Mouse (Mus musculus): ENCODE data around the gene Bmx. TPM values are rescaled to one million over a fixed set of nuclear protein-coding genes. Genes with fewer than 3 reads are reported as not detected.

Bmx gene
- under 1 TPM; 0.49 to 0.94 TPM for total RNA-seq (2021)

DNA sequence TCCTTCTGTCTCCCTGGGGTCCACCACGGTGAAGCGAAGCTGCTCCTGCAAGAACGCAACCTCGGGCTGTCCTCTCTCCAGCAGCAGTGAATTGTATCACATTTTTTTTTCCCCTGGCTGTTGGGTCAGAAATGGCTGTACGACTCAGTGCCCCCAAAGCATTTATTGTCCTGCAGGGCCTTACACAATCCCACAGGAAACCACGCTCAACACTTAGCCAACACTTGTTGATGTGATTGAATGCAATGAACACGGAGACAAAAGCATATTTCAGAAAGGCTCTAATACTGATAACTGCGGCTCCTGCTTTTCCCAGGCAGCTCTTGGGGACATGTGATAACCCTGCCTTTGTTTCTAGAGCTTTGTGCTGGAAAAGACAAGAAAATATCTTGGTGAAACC, at the start of gene Bmx:
TSS of gene Bmx (minus strand) at position 137 of the 400 bp plus-strand sequence.
- DNase-seq (ENCODE audit: extremely low spot score in 1 of 2, low spot score in 2 of 2) = no peak
- intact Hi-C loops (cut with DNase I) = no loop called here

DNA sequence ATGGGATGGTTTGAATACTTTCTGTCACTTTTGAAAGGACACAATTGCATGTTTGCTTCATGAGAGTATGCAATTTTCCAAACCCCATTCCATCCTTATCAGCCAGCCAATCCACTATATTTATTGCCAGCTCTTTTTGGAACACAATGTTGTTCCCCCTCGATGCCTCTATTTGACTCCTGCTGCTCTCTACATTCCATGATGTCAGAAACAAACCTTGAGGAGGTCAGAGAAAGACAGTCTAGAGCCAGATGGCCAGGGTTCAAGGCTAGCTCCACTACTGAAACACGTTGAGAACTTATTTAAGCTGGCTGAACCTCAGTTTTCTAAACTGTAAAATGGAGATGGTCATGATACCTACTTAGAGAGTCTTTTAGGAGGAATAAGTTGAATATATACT, 48.3 kb upstream of the Bmx start:
- no peak for DNase-seq (ENCODE audit: extremely low spot score in 1 of 2, low spot score in 2 of 2)
- intact Hi-C loops (cut with DNase I) = no loop called here

DNA sequence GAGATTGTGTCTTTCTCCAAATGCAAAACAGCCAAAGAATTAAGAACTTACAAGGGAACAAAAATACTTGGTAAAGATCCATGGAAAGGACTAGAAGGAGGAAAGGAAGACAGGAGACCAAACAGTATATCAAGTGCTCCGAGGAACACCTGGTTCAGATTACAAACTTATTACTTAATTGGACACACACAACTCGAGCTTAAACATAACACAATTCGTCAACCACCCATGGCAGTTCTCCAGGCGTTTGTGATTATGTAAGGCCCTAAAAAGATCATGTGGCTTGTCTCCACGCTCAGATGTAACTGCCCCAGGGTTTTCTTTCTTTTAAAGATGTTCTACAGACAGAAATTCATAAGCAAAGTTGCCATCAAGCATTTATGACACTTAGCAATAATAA, 33.2 kb upstream of the Bmx start:
- intact Hi-C loops (cut with DNase I) = no loop called here
- DNase-seq (ENCODE audit: extremely low spot score in 1 of 2, low spot score in 2 of 2) = no peak

DNA sequence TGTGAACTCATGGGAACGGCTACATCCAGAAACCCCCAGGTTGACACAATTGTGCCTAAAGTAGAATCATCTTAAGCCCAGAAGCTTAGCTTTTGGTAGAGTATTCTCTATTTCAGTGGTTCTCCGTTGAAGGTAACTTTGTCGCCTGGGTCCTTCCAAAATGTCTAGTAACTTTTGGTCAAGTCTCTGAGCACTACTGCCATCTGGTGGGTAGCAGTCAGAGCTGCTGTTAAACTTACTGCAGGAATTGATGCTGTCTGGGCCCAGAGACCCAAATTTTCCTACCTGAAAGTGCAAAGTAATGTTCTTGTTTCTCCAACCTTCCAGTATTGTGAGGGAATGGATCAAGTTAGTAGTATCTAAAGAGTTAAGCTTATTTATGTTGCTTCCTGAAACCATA, 29.1 kb upstream of the Bmx start:
- intact Hi-C loops (cut with DNase I) = loop anchor here (5.0 kb wide), 1 partner anchor 105 kb away; no protein-coding TSS in a partner anchor
- DNase-seq (ENCODE audit: extremely low spot score in 1 of 2, low spot score in 2 of 2) = peak in 1 of 2 experiments; percentile 20

DNA sequence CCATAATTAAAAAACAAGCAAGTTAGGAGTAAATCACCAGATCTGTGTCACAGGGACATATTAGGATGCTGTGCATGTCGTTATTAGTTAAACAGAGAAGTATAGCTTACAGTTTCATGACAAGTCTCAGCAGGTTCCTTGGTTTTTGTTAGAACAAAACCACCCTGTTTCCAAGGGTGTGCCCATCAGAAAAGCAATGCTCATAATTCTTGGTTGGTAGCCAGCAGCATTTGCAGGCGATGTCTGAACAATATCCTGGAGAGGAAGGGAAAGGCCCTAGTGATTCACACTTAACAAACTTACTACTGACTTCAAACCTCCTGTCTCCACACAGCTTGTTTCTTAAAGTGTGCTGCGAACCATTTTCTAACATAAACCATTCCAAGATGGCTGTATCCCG, 25.8 kb upstream of the Bmx start:
- intact Hi-C loops (cut with DNase I) = no loop called here
- DNase-seq (ENCODE audit: extremely low spot score in 1 of 2, low spot score in 2 of 2) = no peak

DNA sequence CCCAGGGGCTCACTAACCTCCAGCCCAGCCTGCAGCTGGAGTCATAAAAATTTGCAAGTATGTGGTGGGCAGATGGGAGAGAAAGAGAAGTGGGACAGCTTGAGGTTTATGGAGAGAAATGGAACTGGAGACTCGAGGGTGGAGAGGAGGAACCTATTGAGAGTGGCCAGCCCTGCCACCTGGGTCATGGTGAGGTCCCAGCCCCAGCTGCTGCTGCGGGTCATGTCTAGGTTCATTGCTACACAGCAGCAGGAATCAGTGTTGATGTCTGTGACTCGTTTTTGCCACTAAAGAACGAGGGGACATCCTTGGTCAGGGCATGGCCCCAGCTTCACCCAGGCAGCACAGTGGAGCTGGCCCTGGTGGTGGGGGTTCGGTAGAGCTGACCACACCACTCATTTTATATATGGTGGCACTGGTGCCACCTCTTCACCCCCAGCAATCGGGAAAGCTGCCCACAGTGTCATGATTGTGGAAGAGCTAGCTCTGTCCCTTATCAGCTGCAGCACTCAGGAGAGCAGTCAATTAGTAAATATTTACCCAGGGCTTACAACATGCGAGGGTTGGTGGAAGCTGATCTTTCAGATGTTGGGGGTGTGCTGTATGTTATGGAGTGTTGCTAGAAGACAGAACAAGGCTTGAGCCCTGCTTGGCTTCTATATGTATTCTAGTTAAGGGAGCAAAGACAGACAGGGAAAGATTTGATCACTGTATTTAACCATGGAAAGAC, 23.1 kb upstream of the Bmx start:
- no peak for DNase-seq (ENCODE audit: extremely low spot score in 1 of 2, low spot score in 2 of 2)
- intact Hi-C loops (cut with DNase I) = no loop called here

DNA sequence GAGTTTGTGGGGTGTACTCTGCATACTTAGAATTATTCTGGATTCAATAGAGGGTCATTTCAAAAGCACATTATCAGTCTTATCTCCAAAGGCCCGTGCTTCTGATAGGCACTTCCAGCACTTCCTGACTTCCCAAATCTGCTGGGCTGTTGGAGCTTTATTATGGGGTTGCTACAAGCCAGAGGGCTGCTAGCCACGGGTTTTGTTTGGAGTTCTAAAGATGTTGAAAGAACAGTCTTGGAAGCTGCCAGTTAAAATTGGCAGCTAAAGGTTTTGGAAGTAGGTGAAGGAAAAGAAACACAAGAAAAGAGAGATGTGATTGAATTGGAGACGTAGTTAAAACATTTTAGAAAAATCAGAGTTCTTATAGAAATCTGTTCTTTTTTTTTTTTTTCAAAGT, 17.5 kb upstream of the Bmx start:
- intact Hi-C loops (cut with DNase I) = no loop called here
- DNase-seq (ENCODE audit: extremely low spot score in 1 of 2, low spot score in 2 of 2) = peak in 1 of 2 experiments; percentile 3

DNA sequence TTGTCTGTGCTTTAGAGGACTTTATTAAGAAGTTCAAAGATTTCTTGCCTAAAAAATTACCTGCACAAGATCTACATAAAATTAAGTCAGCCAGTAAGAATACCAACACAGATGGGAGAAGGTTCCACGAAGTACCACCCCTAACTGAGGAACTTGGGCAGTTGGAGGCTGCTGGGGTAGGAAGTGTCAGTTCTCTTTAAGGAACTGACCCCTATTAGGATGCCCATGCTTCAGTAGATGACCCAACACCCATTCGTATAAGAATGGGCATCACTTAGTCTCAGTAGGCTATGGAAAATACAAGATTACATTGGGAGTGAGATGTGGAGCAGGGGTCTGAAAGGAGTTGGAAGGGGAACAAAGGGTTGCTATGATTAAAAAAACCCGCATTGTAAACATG, 12.6 kb upstream of the Bmx start:
- intact Hi-C loops (cut with DNase I) = no loop called here
- DNase-seq (ENCODE audit: extremely low spot score in 1 of 2, low spot score in 2 of 2) = no peak

DNA sequence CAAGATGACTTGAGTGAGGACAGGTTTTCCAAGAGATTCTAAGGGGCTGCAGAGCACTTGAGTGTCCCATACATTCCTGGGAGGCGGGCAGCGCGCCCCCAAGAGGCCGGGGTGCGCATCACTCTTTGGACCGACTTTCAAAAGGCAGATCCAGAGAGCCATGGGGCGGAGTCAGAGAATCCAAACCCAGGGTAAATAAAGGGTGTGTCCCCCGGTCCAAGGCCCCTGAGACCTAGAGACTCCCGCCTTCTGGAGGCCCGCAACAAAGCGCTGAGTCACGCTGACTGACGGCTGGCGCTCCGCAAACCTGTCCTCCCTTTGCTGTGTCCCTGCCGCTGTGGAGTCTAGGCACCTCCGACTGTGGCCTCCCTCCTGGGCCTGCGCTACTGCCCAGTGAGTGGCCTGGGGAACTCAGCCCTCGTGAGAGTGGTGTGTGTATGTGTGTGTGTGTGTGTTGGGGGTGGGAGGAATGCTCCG, 11.3 kb upstream of the Bmx start, which contains the start of gene Pir:
TSS of gene Pir (plus strand) at position 87 of the 477 bp plus-strand sequence.
- intact Hi-C loops (cut with DNase I) = no loop called here
- DNase-seq (ENCODE audit: extremely low spot score in 1 of 2, low spot score in 2 of 2) = peak; percentile 4 to 71

DNA sequence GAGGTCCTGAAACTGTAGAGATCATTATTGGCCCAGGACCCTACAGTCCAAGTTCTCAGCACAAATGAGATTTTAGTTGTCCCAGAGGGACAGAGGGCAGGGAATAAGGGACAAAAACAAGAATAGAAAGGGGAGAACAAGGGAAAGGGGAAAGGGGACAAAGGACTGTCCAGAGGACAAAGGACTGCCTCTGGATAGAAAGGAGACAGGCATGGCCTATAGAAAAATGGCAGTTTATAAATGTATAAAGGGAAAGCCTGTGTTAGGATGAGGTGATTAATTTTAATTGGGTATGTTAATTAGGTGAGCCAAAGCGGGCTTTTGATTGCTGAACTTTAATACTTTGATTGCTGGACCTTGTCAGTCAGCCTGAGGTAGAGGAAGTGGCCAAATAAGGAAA, 6.9 kb upstream of the Bmx start:
- intact Hi-C loops (cut with DNase I) = no loop called here
- DNase-seq (ENCODE audit: extremely low spot score in 1 of 2, low spot score in 2 of 2) = no peak

DNA sequence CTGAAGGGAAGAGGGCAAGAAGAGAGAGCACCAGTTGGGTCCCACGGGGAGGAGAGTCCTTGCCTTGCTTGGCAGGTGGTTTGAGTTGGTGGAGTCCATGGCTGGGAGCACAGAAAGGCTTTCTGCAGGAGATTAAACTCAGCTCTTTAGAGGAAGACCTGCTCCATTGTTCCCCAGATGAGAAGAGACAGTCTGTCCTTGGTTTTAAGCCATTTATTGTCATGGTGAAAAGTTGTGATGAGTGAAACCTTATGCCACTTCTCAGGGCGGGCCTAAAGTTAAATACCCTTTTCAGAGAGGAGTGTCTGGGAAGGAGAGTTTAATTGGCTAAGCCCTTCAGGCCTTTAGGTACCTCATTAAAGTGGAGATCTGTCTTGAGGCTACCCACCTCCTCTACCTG, 4.3 kb upstream of the Bmx start:
- no peak for DNase-seq (ENCODE audit: extremely low spot score in 1 of 2, low spot score in 2 of 2)
- intact Hi-C loops (cut with DNase I) = no loop called here

DNA sequence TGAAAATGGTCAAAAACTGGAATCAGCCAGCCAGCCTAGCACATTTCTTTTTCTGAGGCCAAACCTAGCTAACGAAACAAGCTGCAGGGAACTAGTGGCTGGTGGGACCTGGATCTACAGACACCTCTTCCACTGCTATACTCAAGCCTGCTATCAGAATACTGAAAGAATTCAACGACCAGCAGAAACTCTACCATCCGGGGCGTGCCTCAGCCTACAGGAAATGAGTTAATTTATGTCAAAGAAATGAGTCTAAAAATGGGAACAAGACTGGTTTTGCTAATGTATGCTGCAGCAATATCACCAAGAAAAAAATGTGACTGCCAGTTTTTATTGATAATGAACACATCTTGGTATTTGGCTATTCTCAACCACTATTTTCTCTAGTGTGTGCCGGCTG, 669 bp upstream of the Bmx start:
- no peak for DNase-seq (ENCODE audit: extremely low spot score in 1 of 2, low spot score in 2 of 2)
- intact Hi-C loops (cut with DNase I) = no loop called here

DNA sequence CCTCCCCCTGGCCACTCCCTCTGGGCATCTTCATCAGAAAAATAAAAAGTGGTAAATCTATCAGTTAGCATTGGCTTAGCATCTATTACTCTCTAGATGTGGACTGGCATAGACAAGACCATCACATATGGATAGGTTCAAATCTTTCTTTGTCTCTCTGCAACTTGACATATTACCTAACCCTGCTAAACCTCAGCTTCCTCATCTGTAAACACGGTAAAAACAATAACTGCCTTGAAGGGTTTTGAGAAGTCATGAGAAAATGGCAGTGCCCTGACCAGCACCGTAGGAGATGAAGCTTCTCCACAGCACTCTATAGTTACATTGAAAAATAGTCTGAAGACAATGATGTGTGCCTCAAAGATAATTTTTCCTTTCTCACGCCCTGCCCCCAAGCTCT, 1.5 kb downstream of the Bmx start:
- DNase-seq (ENCODE audit: extremely low spot score in 1 of 2, low spot score in 2 of 2) = no peak
- intact Hi-C loops (cut with DNase I) = no loop called here

DNA sequence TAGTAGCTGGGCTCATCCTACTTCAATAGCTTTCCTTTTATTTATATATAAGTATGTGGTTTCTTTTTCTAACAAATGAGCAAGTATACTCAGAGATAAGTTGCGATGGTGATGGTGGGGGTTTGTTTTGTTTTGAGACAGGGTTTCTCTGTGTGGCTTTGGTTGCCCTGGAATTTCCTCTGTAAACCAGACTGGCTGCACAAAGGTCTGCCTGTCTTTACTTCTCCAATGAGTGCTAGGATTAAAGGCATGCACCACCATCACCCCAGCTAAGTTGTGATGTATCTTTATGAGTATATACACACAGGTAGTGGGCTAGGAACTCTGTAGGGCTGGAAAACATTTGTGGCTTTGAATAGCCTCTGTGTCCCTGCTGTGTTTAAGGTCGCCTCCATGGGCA, 11.3 kb downstream of the Bmx start:
- DNase-seq (ENCODE audit: extremely low spot score in 1 of 2, low spot score in 2 of 2) = no peak
- intact Hi-C loops (cut with DNase I) = no loop called here

DNA sequence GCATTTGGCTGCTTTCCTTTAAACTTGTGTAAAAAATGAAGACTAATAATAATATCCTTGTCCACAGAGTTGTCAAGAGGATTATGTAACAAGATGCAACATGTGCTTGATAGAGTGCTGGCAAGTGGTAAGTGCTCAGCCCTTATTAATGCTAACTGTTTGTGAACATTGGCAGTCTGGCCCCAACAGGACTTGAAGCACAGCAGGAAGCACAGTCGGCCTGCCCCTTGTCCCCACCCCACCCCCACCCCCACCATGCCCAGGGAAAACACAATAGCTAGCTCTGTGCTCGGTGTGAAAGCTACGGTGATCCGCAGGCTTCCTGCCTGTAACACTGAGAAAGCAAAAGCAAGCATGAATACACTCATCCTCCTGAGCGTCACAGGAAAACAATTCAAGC, 12.3 kb downstream of the Bmx start:
- DNase-seq (ENCODE audit: extremely low spot score in 1 of 2, low spot score in 2 of 2) = peak in 1 of 2 experiments; percentile 19

DNA sequence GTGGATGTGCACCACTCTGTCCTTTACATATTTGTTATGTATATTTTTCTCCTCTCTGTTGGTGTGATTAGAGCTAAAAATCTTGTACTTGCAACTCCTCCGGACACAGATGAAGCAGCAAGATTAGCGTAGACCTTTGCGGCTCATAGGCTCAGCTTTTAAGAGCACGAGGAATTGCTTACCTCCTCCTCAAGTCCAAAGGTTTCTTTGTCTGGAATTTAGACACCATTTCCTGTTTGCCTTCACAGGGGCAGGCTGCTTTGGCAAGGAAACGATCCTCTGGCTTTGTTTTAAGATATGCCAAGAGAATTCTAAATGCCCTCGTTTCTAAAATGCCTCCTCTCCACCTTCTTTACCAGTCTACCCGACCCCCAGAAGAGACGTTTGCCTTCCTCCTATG, 24.6 kb downstream of the Bmx start:
- DNase-seq (ENCODE audit: extremely low spot score in 1 of 2, low spot score in 2 of 2) = no peak
- intact Hi-C loops (cut with DNase I) = no loop called here

More for the DNA sequence above, 12.3 kb downstream of the Bmx start:
- intact Hi-C loops (cut with DNase I) = no loop called here

DNA sequence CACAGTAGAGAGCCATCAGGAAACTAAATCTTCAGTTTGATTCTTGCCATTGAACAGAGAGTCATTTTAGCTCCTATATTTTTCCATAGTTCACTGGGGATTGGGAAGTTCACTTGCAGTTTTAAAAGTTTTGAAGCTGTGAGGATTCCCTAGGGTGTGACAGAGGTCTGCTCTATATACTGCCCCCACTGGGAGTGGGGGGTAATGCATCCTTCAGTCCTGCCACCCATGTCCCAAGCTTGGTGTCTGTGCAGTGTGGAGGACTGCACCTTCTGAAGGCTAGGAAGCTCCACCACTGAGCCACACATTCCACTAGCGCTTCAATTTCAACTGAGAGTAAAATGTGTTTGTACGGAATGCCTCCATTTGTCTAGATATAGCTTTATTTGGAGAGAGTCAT, 36.0 kb downstream of the Bmx start:
- no peak for DNase-seq (ENCODE audit: extremely low spot score in 1 of 2, low spot score in 2 of 2)
- intact Hi-C loops (cut with DNase I) = no loop called here

DNA sequence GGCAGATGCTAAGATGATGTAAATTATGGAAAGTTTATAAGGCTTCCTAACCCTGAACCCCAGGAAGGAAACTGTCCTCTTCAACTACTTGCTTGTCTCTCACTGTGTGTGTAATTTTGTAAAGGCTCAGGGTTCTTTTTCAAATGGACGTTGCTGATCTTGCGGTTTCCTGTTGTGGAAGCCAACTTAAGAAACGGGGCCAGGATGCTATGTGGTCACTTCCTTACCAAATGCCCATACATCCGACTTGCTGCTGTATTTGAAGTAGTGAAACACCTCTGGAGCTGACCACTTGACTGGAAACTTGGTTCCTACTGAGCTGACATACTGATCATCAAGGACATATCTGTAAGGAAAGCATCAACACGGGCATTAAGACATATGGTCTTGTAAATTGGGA, 57.4 kb downstream of the Bmx start:
- intact Hi-C loops (cut with DNase I) = no loop called here
- DNase-seq (ENCODE audit: extremely low spot score in 1 of 2, low spot score in 2 of 2) = no peak

DNA sequence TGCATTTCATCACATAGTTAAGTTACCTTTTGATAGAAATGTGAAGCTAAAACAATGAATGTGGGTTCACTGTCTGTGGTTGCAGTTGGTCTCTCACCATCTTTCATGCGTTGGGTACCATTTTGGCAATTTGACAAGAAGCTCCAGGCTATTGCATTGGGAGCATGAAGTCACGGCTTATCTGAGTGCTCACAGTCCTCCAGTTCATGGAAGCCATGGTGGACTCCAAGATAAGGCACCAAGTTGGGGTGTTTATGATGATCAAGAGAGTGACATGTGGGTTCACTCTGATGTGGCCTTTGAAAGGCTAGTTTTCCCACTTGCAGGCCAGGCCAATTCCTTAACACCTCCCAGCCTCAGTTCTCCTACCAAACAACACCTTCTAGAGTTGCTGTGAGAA, 60.3 kb downstream of the Bmx start:
- intact Hi-C loops (cut with DNase I) = no loop called here
- no peak for DNase-seq (ENCODE audit: extremely low spot score in 1 of 2, low spot score in 2 of 2)

DNA sequence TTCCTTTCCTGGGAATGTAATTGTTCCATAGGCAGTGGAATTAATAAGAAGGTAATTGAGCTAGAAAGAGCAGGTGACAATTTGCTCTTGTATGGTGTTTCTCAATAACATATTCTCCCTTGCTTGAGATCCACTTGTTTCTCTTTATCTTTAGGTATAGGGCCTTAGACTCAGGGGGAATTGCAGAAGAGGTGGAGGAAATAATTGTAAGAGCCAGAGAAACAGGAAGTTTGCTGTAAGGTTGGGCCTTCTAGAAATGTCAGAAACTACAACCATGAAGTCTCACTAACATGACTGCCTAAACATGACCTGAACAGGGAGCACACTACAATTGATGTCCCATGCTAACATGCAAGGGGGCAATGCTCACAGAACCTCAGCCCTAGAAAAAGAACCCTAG, 68.1 kb downstream of the Bmx start:
- no peak for DNase-seq (ENCODE audit: extremely low spot score in 1 of 2, low spot score in 2 of 2)

DNA sequence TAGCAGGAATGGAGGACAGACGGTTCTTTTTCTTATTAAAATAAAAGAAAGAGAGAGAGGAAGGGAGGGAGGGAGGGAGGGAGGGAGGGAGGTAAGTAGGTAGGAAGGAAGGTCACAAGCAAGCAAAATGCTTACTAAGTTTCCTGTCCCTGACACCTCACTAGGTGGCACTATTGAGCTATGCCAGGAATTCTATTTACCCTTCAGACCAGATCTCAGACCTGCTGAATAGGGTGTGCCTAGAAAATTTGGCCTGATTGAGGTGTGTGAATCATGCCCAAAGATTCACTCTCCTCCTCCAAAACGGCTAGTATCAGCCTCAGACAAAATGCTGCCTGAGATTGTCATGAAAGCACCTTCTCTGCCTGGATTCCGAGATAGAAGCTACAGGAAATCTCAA, 74.1 kb downstream of the Bmx start:
- peak; percentile 16 to 17 for DNase-seq (ENCODE audit: extremely low spot score in 1 of 2, low spot score in 2 of 2)
- intact Hi-C loops (cut with DNase I) = loop anchor here (2.0 to 5.0 kb wide), 2 partner anchors 103 to 215 kb away; no protein-coding TSS in a partner anchor

More for the DNA sequence above, 68.1 kb downstream of the Bmx start:
- intact Hi-C loops (cut with DNase I) = no loop called here

Data from left cerebral cortex, postnatal 10 days (tissue).